Mouse (Mus musculus) spleen, adult 18-20 months (tissue): Measurements from ENCODE around the gene Zic2.
"Not testable (repeated sequence)": the region's sequence is repeated elsewhere in the genome, so short reads cannot be mapped to it uniquely, and the experiment has no call there.

Source experiments
- DNase-seq, 2 experiments: peaks; one replicate each; pipeline ENCODE4 v3.0.0; 2022; ENCODE audit warnings: mixed read lengths in 2 of 2

Gene Zic2

GRCm38 (mm10) chr14:122474891-122475556 is at the start of gene Zic2:
Zic2 (plus strand) TSS chr14:122475435.
- no peak for DNase-seq

- DNase-seq, result no peak
Measured at GRCm38 (mm10) chr14:122426529-122427203, 48.6 kb upstream of the Zic2 start.

- no peak for DNase-seq
Measured at GRCm38 (mm10) chr14:122427204-122427560, 48.1 kb upstream of the Zic2 start.

- DNase-seq, result no peak
Measured at GRCm38 (mm10) chr14:122427654-122428053, 47.6 kb upstream of the Zic2 start.

GRCm38 (mm10) chr14:122432558-122432957 is 42.7 kb upstream of the Zic2 start:
- DNase-seq, result no peak

- DNase-seq, result no peak
Measured at GRCm38 (mm10) chr14:122434039-122434438, 41.2 kb upstream of the Zic2 start.

GRCm38 (mm10) chr14:122436850-122437249 is 38.4 kb upstream of the Zic2 start:
- DNase-seq, result no peak

DNA sequence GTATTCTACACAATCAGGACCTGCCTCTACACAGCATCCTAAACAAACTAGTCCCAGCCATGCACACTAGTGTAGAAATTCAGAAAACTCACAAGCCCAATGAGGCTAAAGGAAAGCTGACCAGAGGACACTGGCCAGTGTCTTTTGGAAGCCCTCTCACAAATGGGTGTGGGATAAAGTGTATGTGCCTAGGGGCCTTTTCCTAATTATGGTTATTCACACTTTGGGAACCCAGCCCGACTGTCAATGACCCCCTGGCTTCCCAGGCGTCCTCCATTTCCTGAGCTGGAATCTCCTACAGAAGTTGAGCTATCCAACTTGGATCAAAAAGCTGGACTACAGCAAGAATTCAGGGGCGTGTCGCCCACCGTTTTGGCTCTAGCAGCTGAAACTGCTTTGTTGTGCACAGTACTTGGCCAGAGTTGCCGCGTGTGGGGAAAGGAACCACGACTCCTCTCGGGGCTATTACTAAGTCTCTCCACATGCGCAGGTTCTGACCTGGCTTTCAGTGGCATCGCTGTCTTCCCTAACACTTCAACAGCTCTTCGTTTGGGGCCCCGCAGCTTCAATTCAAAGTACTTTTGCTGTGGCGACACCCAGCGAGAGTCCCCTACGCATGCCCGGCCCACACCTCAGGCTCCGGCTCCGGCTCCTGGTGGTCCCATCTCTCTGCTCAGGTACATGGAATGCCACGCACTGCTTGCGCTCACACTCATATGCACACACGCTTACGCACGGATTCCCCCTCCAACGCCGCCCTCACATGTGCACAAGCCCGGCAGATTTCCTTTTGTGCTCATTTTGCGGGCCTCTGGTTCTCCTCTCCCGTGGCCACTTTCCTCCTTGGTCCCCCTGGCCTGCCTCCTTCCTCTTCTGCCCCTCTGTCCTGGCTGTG is 25.4 kb upstream of the Zic2 start:
- no peak for DNase-seq

DNA sequence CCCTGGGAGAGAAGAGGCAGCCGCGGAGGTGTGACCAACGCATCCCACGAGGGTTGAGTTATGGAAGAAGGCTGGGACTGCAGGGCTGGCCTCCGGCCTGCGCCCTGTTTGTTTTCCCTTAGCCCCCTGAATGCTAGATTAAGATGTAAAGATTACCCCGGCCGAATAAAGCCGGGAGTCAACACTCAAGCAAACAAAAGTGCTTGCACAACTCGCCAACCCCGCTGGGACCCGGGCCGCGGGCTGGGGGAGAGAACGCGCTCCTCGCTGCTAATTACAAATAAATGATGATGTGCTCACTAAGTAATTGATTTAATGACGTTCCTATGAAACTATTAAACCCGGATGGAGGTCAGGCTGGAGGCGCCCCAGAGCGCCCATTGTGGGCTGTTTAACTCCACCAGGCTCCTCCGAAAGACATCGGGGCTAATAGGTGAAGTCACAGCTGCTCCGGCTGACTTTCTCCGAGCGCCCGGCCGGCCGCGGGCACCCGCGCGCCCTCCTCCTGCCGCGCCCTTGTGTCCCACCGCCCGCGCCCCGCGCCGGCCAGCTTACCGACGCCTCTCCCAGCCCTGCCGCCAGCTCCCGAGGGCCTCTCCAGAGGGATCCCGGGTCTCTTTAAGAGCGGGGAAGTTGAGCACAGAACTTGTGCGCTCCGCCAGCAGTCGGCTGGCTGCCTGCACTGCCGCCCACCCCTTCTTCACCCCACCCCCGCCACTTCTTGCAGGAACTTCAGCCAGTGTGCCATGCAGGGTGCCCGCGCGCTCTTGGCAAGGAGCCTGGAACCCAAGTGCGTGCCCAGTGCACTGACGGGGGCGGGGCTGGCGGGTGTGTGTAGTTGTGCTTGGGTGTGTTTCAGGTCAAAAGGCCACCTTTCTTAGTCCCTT is 24.5 kb upstream of the Zic2 start, which contains the start of gene Gm5089:
Gene Gm5089 (minus strand): TSS at position 620 of the 887 bp plus-strand sequence.
- no peak for DNase-seq

- DNase-seq, result no peak
Measured at GRCm38 (mm10) chr14:122451551-122452145, 23.6 kb upstream of the Zic2 start.

DNA sequence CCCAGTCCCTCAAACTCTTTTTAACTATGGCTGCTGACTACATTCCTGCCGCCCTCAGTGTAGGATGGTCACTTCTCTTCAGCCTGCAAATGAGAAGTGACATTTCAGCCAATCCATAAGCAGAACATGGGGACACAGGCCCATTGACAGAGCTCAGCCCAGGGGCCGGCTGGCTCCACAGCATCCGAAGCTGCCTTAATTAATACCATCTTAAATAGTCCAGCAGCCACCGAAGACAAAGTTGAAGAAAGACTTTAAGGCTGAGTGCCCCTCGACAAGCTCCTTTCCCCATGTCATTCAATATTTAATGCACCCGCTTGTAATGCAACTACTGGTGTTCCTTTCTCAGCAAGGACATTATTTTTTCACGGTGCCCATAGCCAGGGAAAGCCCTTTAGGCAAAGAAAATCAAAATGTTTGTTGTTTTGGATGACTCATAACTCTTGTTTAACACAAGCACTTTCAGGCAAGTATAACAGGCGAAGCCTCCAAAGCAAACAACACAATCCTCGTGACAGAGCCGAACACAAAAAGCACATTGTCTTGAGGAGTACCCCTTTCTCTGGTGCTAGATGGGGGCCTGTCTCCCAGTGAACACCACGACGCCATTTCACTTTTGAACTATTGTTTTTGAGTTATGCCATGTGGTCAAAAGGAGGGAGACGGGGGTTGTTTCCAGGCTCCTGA is 22.4 kb upstream of the Zic2 start:
- no peak for DNase-seq

- no peak for DNase-seq
Measured at GRCm38 (mm10) chr14:122453388-122453995, 21.7 kb upstream of the Zic2 start.

GRCm38 (mm10) chr14:122453996-122454738 is 21.1 kb upstream of the Zic2 start:
- DNase-seq, result no peak

DNA sequence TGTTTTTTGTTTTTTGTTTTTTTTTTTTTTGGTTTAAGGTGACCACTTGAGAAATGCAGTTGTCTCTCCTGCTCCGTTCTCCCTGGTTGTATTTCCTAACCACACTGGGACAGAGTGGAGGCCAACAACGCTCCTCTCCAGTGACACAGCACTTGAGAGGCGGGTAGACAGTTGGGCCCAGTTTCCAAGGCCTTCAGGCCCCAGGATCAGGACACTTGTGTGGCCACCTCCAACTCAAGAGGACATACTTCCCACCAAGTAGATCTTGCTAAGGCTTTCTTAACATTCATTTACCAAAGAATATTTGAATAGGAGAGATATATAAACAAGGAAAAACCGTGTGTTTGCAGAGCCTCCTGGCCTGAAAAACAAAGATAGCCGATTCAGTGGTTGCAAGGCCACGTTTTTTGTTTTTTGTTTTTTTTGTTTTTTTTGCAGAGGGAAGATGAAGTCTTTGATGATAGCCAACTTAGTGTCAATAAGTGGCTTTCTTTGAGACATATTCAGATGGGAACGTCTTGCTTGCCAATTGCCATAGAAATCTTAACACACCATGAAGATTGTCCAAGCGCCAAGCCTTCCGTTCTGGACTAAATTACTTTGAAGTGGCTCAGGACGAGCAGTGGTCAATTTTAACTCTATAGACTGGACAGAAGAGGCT is 20.2 kb upstream of the Zic2 start:
- DNase-seq, result no peak

DNA sequence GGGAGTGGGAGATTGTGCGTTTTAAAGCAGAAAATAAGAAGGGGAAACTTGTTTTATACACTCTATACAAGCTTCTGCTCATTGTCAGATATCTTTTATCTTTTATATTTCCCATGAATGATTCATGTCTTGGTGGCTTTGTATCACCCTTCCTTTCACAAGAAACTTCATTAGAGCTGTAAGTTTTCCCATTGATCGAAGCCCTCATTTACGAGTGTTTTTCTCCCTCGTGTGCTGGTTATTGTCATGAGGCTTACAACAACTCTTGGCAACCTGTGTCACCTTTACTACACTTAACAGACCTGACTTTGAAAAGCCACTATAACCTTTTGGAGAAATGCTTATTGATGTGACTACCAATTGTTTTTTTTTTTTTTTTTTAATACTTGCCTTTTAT is 19.7 kb upstream of the Zic2 start:
- no peak for DNase-seq

DNA sequence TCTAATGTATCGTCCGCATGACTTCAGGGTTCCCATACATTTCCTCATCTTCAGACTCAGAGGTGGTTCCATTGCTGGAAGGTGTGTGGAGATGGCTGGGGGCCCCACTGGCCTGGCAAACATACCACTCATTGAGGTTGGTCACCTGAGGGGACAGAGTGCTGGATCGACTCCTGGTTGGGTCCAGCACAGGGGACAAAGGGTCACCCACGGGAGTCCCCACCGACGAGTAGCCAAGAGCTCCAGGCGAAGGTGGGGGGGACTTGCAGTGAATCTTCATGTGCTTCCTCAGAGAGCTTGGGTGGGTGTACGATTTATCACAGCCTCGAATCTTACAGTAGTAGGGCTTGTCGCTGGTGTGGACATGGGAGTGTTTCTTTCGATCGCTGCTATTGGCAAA is 15.9 kb upstream of the Zic2 start:
- not testable (repeated sequence) for DNase-seq

GRCm38 (mm10) chr14:122459776-122460175 is 15.5 kb upstream of the Zic2 start:
- no peak for DNase-seq

GRCm38 (mm10) chr14:122460226-122460625 is 15.0 kb upstream of the Zic2 start:
- DNase-seq, result no peak

DNA sequence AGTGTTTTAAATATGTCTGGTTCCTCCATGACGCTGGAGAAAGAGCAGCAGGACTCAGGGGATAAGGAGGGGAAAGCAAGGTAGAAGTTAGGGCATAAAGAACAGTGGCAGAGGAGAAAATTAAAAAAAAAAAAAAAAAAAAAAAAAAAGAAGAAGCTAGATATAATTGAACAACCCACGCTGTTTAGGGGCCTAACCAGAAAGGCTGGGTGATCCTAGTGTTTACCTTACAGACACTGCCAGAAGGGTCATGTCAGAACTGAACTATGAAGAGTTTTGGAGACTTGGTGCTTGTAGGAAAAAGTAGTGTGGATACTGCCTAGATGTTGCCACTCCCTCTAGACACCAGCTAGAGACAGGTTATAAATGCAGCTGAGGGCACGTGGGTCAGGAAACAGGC is 13.7 kb upstream of the Zic2 start:
- no peak for DNase-seq

GRCm38 (mm10) chr14:122461966-122462365 is 13.3 kb upstream of the Zic2 start:
- no peak for DNase-seq
